Comparison of ENCODE assay signal across 8 mouse cellular contexts in the genomic region with DNA sequence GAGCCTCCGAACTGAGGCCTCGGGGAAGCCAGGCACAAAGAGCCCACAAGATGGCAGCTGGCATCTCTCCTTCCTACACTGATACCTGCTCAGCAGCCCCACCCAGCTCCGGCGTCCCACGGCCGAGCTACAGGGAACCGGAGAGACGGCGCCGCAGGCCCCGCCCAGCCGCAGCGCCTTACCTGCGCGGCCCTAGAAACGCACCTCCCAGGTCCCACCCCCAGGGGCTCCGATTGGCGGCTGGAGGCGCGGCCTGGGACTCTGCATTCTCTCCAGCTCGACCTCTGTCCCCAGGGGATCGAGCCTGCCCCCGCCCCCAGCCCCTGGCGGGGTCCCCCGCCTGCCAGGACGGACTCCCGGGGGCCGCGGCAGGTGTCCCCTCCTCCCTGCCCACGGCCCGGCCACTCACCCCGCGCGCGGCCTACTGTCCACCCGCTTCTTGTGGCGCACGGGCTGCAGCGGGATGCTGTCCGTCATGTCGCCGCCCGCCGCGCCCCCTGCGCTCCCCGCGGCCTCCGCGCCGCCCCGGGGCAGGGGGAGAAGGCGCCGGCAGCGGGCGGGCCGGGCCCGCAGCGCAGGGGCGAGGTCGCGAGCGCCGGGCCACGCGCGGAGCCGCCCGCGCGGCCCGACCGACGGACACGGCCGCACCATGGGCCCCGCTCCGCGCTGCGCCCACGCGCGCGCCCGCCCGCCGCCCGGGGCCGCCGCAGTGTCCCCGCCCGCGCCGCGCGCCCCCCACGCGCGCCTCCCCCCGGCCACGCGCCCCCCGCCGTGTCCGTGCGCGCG. TPM values are rescaled to one million over a fixed set of nuclear protein-coding genes. Genes with fewer than 3 reads are reported as not detected.
DNase-seq lines count a peak whose midpoint lies in the region; ATAC-seq and TF ChIP-seq lines count a peak whose summit lies in the region.

No protein-coding gene starts in this region.

- H3K36me3 ChIP-seq in forebrain, embryonic 11.5 days (ENCODE audit: control insufficient read depth, insufficient read depth, low read length), result no peaks in the 10 kb centered on the region
- H3K36me3 ChIP-seq in liver, embryonic 13.5 days, result no peaks in the 10 kb centered on the region
- peaks cover 4% of the 10 kb centered on the region; the same call in 1 of the 2 replicates for H3K36me3 ChIP-seq in neural tube, embryonic 13.5 days
- H3K36me3 ChIP-seq in thymus, adult 2 months (ENCODE audit: control insufficient read depth, insufficient read depth, low read length), result no peaks in the 10 kb centered on the region

- TF ChIP-seq CTCF in brain, embryonic 14.5 days (IDR thresholded peaks at IDR 0.05; ENCODE audit: borderline replicate concordance, extremely low read depth, insufficient read depth, insufficient read length), result peak; percentile 30; the same call in 1 of the 2 replicates
- TF ChIP-seq CTCF in thymus, adult 2 months (IDR thresholded peaks at IDR 0.05; ENCODE audit: borderline replicate concordance, control insufficient read depth, extremely low read depth, insufficient read depth, low read length, poor library complexity), result no peak

- TF ChIP-seq POLR2A in brain, embryonic 14.5 days (IDR thresholded peaks at IDR 0.05; ENCODE audit: borderline replicate concordance, extremely low read depth, insufficient read depth, insufficient read length, poor library complexity, severe bottlenecking), result peak; percentile 45; the same call in 1 of the 2 replicates
- TF ChIP-seq POLR2A in thymus, adult 2 months (IDR thresholded peaks at IDR 0.05; ENCODE audit: control insufficient read depth, extremely low read depth, insufficient read depth, low read length, poor library complexity), result no peak

- 0 out of 2 replicates have a peak overlapping the region, but pooled peaks have one; percentile 34 for H3K27ac ChIP-seq in forebrain, embryonic 11.5 days (ENCODE audit: low read depth, low read length)
- no peak overlapping the region for H3K27ac ChIP-seq in liver, embryonic 13.5 days
- H3K27ac ChIP-seq in neural tube, embryonic 13.5 days (replicated peaks), result peak overlapping the region; percentile 97
- no peak overlapping the region for H3K27ac ChIP-seq in thymus, adult 2 months (ENCODE audit: control insufficient read depth, insufficient read depth, low read length)

- H3K4me3 ChIP-seq in forebrain, embryonic 11.5 days (ENCODE audit: low read depth, low read length), result peak overlapping the region; percentile 79
- H3K4me3 ChIP-seq in liver, embryonic 13.5 days (replicated peaks), result peak overlapping the region; percentile 64
- H3K4me3 ChIP-seq in neural tube, embryonic 13.5 days, result peak overlapping the region; percentile 85
- H3K4me3 ChIP-seq in thymus, adult 2 months (ENCODE audit: control insufficient read depth, insufficient read depth, low read length), result peak overlapping the region; percentile 55

- intact Hi-C loops in heart, postnatal 10 days (cut with DNase I), result loop anchor here (1.0 to 10.0 kb wide), 2 partner anchors 50 to 277 kb away; no protein-coding TSS in a partner anchor

- H3K9ac ChIP-seq in forebrain, embryonic 11.5 days (ENCODE audit: low read length), result peak overlapping the region; percentile 87
- H3K9ac ChIP-seq in liver, embryonic 13.5 days, result peak overlapping the region; percentile 33
- peak overlapping the region; percentile 97 for H3K9ac ChIP-seq in neural tube, embryonic 13.5 days

- H3K4me2 ChIP-seq in forebrain, embryonic 11.5 days (ENCODE audit: low read depth, low read length, severe bottlenecking), result peak overlapping the region; percentile 75
- peak overlapping the region; percentile 65 for H3K4me2 ChIP-seq in liver, embryonic 13.5 days
- peak overlapping the region; percentile 57 for H3K4me2 ChIP-seq in neural tube, embryonic 13.5 days

- peak; percentile 84 for DNase-seq in CD4-positive, CD25-positive, alpha-beta regulatory T cell, adult 2 months (ENCODE audit: low read depth, low spot score)
- peak; percentile 90 for DNase-seq in brain, embryonic 14.5 days (ENCODE audit: low read depth)
- DNase-seq in forebrain, embryonic 11.5 days (ENCODE audit: low spot score), result peak; percentile 83
- peak; percentile 72 to 77 for DNase-seq in heart, postnatal 10 days
- DNase-seq in kidney, postnatal 36 days, result peak; percentile 91 to 94
- peak; percentile 15 for DNase-seq in liver, embryonic 13.5 days
- peak; percentile 73 for DNase-seq in thymus, adult 2 months

- H3K9me3 ChIP-seq in forebrain, embryonic 11.5 days (ENCODE audit: control insufficient read depth, low read length), result no peaks in the 10 kb centered on the region; the same call in 1 of the 2 replicates
- H3K9me3 ChIP-seq in liver, embryonic 13.5 days (replicated peaks), result no peaks in the 10 kb centered on the region
- H3K9me3 ChIP-seq in neural tube, embryonic 13.5 days, result no peaks in the 10 kb centered on the region

- under 1% methylated on average over 56 of the region's 108 CpGs for WGBS in forebrain, embryonic 11.5 days
- WGBS in liver, embryonic 13.5 days (ENCODE audit: insufficient replicate concordance), result 1% methylated on average over 75 of the region's 108 CpGs
- WGBS in neural tube, embryonic 13.5 days, result under 1% methylated on average over 40 of the region's 108 CpGs
- 8% methylated on average over 108 of the region's 108 CpGs for WGBS in thymus, adult 2 months

- ATAC-seq in forebrain, embryonic 11.5 days (replicated peaks; ENCODE audit: low FRiP score), result peak; percentile 75
- peak; percentile 76 for ATAC-seq in liver, embryonic 13.5 days (ENCODE audit: low read depth)
- ATAC-seq in neural tube, embryonic 13.5 days (ENCODE audit: low read depth), result peak; percentile 81

- no peaks in the 10 kb centered on the region; the same call in 1 of the 2 replicates for H3K27me3 ChIP-seq in forebrain, embryonic 11.5 days (ENCODE audit: control insufficient read depth, insufficient read depth, low read length)
- peaks cover 25% of the 10 kb centered on the region for H3K27me3 ChIP-seq in liver, embryonic 13.5 days
- H3K27me3 ChIP-seq in neural tube, embryonic 13.5 days, result no peaks in the 10 kb centered on the region
- no peaks in the 10 kb centered on the region for H3K27me3 ChIP-seq in thymus, adult 2 months (ENCODE audit: control insufficient read depth, insufficient read depth, low read length)

- no peaks in the 10 kb centered on the region; the same call in 1 of the 2 replicates for H3K4me1 ChIP-seq in forebrain, embryonic 11.5 days (replicated peaks; ENCODE audit: control insufficient read depth, insufficient read depth, low read length)
- no peaks in the 10 kb centered on the region for H3K4me1 ChIP-seq in liver, embryonic 13.5 days (replicated peaks)
- peaks cover 13% of the 10 kb centered on the region for H3K4me1 ChIP-seq in neural tube, embryonic 13.5 days (replicated peaks)
- peaks cover 3% of the 10 kb centered on the region; the same call in 1 of the 2 replicates for H3K4me1 ChIP-seq in thymus, adult 2 months (replicated peaks; ENCODE audit: control insufficient read depth, insufficient read depth, low read length)

RNA-seq across cellular contexts. Expression of a gene that starts 0.7 kb away (rescaled TPM):
- 197 and 302 TPM in 2 replicates for polyA plus RNA-seq in brain, embryonic 14.5 days (2012; rRNA removed)
- polyA plus RNA-seq in forebrain, embryonic 11.5 days (2014; fragmentation: Nextera tagmentation; extraction: Ambion mirVana), result 18.0 and 18.6 TPM in 2 replicates
- 10 to 100 TPM; 64.0 TPM for total RNA-seq in heart, postnatal 10 days (2021)
- 1.8 and 2.1 TPM in 2 replicates for polyA plus RNA-seq in liver, embryonic 13.5 days (2015; fragmentation: Nextera tagmentation; extraction: Ambion mirVana)
- polyA plus RNA-seq in neural tube, embryonic 13.5 days (2015; fragmentation: Nextera tagmentation; extraction: Ambion mirVana), result 58.9 and 72.6 TPM in 2 replicates
- polyA plus RNA-seq in thymus, adult 2 months (2012; rRNA removed), result 20.5 and 29.9 TPM in 2 replicates

RNA-seq across cellular contexts. Expression of a gene that starts 26.3 kb away (rescaled TPM):
- polyA plus RNA-seq in brain, embryonic 14.5 days (2012; rRNA removed), result 1.0 and 1.2 TPM in 2 replicates
- 10.4 and 10.9 TPM in 2 replicates for polyA plus RNA-seq in forebrain, embryonic 11.5 days (2014; fragmentation: Nextera tagmentation; extraction: Ambion mirVana)
- 1 to 10 TPM; 1.7 to 2.3 TPM for total RNA-seq in heart, postnatal 10 days (2021)
- polyA plus RNA-seq in liver, embryonic 13.5 days (2015; fragmentation: Nextera tagmentation; extraction: Ambion mirVana), result 5.4 and 7.3 TPM in 2 replicates
- polyA plus RNA-seq in neural tube, embryonic 13.5 days (2015; fragmentation: Nextera tagmentation; extraction: Ambion mirVana), result 0.81 and 3.1 TPM in 2 replicates
- polyA plus RNA-seq in thymus, adult 2 months (2012; rRNA removed), result 0.04 TPM in 1 of 2 replicates, not detected in the other

Comparison
In these comparisons a context has a peak if more than half of its experiments do, and no peak if none do; other contexts are left out.
1. DNase-seq: peak in every context shown above with its lines; median percentile 92 in kidney, postnatal 36 days; 90 in brain, embryonic 14.5 days; 84 in CD4-positive, CD25-positive, alpha-beta regulatory T cell, adult 2 months; 83 in forebrain, embryonic 11.5 days; 74 in heart, postnatal 10 days; 73 in thymus, adult 2 months; 15 in liver, embryonic 13.5 days.
2. H3K27ac ChIP-seq: peak in forebrain, embryonic 11.5 days (single experiment) and neural tube, embryonic 13.5 days (single experiment); none in liver, embryonic 13.5 days (single experiment) and thymus, adult 2 months (single experiment).
3. H3K9ac ChIP-seq: peak in every context shown above with its lines; median percentile 97 in neural tube, embryonic 13.5 days; 87 in forebrain, embryonic 11.5 days; 33 in liver, embryonic 13.5 days.
4. Peak in every context shown above with its lines, with median percentiles within 50 percentile points of each other: ATAC-seq, H3K4me2 ChIP-seq and H3K4me3 ChIP-seq.